Mouse (Mus musculus): ENCODE results near the gene Usp30.
A peak's percentile ranks its signal among the peaks of the same experiment; 100 is the strongest.

Usp30 gene

DNA sequence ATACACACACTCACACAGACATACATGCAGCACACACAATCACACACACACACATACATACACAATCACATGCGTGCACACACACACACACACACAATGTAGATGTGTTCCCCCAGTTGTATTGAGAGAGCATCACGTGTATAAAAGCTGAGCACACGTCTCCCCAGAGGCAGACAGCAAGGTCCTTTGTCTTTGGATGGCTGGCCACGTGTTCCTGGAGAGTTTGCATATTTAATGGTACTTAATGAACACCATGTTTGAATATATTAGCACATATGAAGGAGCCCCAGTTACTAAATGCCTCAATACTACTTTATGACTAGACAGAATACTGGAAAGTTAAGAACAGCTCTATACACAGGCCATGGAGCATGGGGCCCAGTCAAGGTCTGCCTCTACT, 1.3 kb upstream of the Usp30 start:
- DNase-seq (ENCODE audit: low read depth in 2 of 2, low spot score in 2 of 2): no peak

DNA sequence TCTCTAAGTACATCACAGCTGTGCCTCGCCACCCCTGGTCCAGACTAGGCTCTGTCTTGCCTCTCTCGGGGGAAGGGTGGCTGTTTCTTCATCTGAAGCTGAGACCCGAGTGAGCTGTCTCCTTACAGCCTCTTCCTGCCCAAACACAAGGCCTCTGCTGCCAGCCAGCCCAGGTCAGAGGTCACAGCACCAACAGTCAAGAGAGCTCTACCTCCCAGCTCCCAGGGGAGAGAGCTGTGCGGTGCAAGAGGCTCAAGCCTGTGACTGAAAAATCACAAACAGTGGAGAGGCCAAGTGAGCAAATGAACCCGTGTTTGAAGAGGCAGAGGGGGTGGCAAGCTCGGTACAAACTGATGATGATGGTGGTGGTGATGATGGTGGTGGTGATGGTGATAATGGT, 1.3 kb downstream of the Usp30 start:
- no peak for DNase-seq (ENCODE audit: low read depth in 2 of 2, low spot score in 2 of 2)

GRCm38 (mm10) chr5:114067543-114067942, 2.3 kb downstream of the Usp30 start:
- no peak for DNase-seq (ENCODE audit: low read depth in 2 of 2, low spot score in 2 of 2)

DNA sequence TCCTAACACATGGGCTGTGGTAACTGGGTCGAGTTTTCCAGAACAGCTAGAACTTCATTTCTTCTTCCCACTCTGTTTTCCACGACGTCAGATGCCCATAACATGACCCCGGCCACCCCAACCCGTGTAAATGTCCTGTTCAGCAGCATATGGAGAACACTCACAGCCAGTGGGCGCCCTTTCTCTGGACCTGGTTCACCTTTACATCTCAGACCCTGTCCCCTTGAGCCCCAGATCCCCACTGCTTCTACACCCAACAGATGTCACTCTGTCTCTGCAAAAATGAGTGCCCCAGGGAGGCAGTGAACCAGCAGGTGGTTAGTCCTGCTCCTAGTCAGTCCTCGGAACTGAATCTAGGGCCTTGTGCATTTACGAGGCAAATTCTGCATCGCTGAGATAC, 2.7 kb downstream of the Usp30 start:
- DNase-seq (ENCODE audit: low read depth in 2 of 2, low spot score in 2 of 2): no peak

GRCm38 (mm10) chr5:114070858-114071257, 5.6 kb downstream of the Usp30 start:
- DNase-seq (ENCODE audit: low read depth in 2 of 2, low spot score in 2 of 2): no peak

DNA sequence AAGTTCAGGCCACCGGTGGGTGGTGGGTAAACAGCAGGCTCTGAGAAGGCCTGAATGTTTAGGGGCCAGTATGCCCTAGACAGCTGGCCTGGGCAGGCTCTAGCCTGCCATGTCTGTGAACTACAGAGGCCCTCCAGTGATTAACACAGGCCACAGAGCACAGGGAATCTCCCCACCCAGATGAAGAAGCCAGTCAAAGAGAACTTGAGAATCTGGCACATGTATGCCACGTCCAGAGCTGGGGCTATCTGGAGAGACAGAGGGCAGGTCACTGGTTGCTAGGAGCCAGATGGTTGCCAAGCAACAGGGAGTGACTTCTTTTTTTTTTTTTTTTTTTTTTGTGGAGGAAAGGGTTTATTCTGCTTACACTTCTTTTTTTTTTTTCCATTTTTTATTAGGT, 7.0 kb downstream of the Usp30 start:
- no peak for DNase-seq (ENCODE audit: low read depth in 2 of 2, low spot score in 2 of 2)

- no peak for DNase-seq (ENCODE audit: low read depth in 2 of 2, low spot score in 2 of 2)
These were observed 11.7 kb downstream of the Usp30 start for GRCm38 (mm10) chr5:114077009-114077408.

GRCm38 (mm10) chr5:114085501-114085900, 20.2 kb downstream of the Usp30 start:
- DNase-seq (ENCODE audit: low read depth in 2 of 2, low spot score in 2 of 2): no peak

DNA sequence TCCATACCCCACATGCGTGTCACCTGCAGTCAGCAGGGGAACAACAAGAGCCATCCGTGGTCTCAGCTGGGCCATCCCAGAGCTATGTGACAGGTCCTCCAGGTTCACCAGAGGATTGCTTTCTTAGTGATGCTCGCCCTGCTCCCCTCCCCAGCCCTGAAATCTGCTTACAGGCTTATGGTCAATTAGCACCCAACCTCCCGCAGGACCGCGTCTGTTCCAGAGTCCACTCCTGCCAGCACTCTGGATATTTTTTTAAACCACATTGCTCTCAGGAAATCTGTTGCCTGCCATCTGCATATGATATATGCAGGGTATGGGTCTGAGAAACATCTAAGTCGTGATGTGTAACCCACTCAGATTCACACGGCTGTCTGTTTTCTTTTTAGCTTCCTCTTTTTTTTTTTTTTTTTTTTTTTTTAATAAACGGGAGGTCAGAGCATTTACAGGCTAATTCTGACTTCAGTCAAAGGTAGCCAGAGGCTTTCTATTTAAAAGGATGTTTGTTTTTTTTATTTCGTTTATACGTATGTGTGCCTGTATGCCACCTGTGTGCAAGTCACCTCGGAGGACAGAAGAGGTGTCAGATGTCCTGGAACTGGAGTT, 22.7 kb downstream of the Usp30 start:
- DNase-seq (ENCODE audit: low read depth in 2 of 2, low spot score in 2 of 2): no peak

DNA sequence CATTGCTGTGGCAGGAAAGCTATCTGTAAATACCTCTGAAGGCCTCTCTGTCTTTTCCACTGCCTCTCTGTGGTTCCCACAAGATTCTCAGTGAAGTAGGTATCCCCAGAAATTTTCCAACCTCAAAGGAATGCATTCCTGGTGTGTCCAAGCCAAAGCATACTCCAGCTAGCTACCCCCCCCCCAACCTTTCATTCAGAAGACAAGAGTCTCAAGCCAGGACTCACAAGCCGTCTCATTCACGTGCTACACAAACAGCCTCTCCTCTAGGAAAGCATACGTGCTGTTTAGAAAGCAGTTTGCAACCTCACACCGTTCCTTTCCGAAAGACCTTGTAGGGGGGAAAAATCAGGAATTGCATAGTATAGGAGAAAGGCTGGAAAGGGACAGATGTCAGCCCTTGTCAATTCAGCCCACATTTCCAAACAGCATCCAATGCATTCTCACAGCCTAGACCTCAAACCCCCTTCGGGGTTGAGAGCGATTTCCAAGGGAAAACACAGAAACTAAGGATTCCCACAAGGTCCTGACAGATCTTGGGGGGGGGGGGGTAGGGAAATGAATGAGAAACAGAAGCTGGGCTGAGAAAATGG, 25.3 kb downstream of the Usp30 start:
- no peak for DNase-seq (ENCODE audit: low read depth in 2 of 2, low spot score in 2 of 2)

DNA sequence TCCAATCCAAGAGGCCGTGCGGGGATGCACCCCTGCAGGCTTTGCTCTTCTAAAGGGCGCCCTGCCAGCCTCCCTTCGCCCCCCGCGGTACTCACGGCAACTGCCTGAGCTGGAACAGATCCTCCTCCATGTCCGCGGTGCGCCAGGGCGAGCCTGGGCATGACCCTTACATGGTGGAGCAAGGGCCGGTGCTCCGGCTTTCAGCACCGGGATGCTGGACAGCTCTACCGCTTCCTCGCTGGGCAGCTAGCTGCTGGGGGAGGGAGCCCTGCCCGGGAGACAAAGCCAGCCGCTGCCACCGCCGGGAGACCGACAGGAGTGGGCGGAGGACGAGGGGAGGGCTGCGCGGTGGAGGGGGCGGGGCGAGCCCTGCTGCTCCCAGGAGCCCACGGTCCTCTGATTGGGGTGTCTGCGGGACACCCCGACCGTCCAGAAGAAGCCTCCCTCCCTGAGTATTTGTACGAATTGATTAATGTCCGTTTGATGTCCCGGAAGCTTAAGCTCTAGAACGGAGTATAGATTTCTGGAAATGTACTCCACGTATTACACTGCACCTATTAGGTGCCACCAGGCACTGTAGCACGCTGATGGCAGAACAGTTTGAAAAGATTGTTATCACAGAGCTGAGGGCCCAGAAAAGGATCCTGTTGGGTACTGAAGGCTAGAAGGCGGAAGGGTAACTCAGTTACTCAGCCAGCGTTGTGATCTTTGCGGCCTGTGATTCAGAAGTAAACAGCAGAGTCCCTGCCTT, 26.0 kb downstream of the Usp30 start, which contains the start of gene Svop:
Gene Svop (minus strand): TSS at position 514 of the 751 bp plus-strand sequence.
- DNase-seq (ENCODE audit: low read depth in 2 of 2, low spot score in 2 of 2): peak in 1 of 2 experiments; percentile 19

GRCm38 (mm10) chr5:114099709-114100389, 34.6 kb downstream of the Usp30 start:
- peak; percentile 85 to 87 for DNase-seq (ENCODE audit: low read depth in 2 of 2, low spot score in 2 of 2)

DNA sequence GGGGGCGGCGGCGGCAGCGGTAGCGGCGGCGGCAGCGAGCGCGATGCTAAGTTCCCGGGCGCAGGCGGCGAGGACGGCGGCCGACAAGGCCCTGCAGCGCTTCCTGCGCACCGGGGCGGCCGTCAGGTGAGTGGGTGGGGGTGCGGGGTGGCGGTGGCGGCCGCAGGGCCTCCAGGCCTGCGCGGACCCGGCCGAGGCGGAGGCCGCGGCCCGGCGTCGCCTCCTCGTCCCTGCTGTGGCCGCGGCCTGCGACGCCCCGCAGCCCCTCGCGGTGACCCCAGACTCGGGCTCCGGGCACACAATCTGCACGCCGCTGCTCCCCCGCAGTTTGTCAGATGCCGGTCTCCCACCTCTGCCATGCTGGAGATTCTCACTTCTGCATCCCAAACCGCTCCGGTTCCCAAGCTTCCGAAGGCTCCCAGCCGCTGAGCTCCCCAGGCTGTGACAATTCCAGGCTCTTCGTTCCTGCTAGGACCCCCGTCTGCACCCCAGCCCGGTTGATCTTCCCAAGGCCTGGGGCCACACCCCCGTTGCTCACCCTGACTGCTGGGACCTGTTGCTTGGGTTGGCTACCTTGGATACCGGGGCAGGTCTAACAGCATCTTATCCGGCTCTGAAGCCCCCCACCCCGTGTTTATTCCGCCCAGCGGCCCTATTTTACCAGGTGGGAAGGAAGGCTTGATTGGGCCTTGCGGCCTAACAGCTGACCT, 35.3 kb downstream of the Usp30 start:
- no peak for DNase-seq (ENCODE audit: low read depth in 2 of 2, low spot score in 2 of 2)

DNA sequence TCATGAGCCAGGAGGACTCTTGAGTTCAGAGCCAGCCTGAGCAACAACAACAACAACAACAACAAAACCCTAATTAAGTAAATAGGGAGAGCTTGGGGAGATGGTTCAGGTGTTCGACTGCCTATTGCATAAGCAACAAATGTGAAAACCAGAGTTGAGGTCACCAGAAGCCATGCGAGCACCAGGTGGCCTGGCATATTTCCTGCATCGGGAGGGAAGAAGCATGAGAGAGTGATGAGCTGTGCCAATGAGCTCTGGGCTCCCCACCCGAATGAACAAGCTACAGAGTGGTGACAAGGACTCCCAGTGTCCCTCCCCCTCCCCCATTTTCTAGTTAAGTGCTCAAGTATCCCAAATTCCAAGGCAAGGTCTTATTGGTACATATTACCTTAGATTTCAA, 36.6 kb downstream of the Usp30 start:
- no peak for DNase-seq (ENCODE audit: low read depth in 2 of 2, low spot score in 2 of 2)

DNA sequence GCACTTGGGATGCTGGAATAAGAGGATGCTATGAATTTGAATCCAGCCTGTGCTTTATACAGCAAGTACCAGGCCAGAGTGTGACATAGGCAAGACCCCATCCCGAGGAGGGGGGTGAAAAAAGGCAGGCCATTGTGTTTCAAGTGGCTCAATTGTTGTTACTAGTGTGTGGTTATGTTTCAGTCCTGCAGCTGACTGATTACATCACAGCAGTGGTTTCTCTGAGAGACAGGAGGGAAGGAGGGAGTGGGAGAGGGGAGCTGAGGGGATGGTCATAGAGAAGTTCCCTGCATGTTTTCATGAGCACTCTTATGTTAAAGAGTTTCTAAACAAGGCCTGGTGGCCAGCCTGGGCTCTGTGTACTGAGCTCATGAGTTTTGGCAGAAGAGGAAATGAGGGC, 37.5 kb downstream of the Usp30 start:
- no peak for DNase-seq (ENCODE audit: low read depth in 2 of 2, low spot score in 2 of 2)

GRCm38 (mm10) chr5:114106391-114106935, 41.2 kb downstream of the Usp30 start:
- DNase-seq (ENCODE audit: low read depth in 2 of 2, low spot score in 2 of 2): no peak

- DNase-seq (ENCODE audit: low read depth in 2 of 2, low spot score in 2 of 2): no peak
These were observed 48.1 kb downstream of the Usp30 start for GRCm38 (mm10) chr5:114113334-114113733.

DNA sequence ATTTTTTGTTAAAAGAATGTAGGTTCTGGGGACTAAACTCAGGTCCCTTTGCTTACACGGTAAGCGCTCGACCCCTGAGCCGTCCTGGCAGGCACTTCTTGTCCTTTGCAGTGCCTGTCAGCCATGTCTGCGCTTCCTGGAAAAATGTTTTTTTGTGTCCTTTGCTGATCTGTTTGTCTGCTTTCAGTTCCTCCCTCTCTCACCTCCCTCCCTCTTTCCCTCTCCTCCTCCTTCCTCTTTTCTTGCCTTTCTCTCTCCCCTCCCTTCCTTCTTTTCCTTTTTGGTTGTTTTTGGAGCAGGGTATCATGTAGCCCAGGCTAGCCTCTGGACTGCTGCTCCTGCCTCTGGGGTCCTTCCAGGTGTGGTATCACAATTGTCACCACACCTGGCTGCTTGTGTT, 49.8 kb downstream of the Usp30 start:
- no peak for DNase-seq (ENCODE audit: low read depth in 2 of 2, low spot score in 2 of 2)

GRCm38 (mm10) chr5:114116586-114116985, 51.3 kb downstream of the Usp30 start:
- no peak for DNase-seq (ENCODE audit: low read depth in 2 of 2, low spot score in 2 of 2)

GRCm38 (mm10) chr5:114119806-114120205, 54.5 kb downstream of the Usp30 start:
- no peak for DNase-seq (ENCODE audit: low read depth in 2 of 2, low spot score in 2 of 2)

DNA sequence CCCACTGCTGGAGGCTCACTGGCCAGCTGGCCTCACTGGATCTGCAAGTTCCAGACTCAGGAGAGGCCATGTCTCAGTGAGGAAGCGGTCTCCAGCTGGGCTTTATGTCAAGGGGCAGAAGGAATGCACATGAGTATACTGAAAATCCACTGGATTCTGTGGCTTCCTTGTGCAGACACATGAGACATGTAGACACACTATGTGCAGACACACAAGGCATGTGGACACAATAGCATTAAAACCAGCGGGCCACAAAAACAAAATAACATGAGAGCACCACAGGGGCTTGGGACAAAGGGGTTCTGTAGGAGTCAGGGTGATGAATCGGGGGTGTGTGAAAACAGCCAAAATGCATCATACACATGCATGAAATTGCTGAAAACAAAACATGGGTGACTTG, 60.7 kb downstream of the Usp30 start:
- no peak for DNase-seq (ENCODE audit: low read depth in 2 of 2, low spot score in 2 of 2)
